Mouse (Mus musculus) heart, postnatal 14 days (tissue): ENCODE results near the gene Gm17660. TPM values are rescaled to one million over a fixed set of nuclear protein-coding genes. Genes with fewer than 3 reads are reported as not detected.

Experiments
- microRNA-seq, 2 experiments: library from miRNA; unstranded; fragments of <30 nt; microRNA quantifications; one replicate each; pipeline ENCODE4 v1.2.0; 2021 to 2022
- total RNA-seq, 2 experiments: library from RNA; stranded (reverse); gene quantifications; 2 replicates each; pipeline ENCODE4 v1.2.3; 2021

The Gm17660 gene
- total RNA-seq, 2 experiments from 2014 or later = not detected

Small RNA genes within 50 kb of the gene (microRNA-seq; reads per million reads assigned to microRNA genes)
- 0.27 to 0.48 reads per million in 2 experiments for gene Mir5619

Other genes with a start within 250 kb of the Gm17660 start
- 10 to 100 TPM; 13.0 to 13.9 TPM for gene Klhl8, start 166.3 kb downstream of the Gm17660 start, total RNA-seq
- not detected for gene Hsd17b13, start 100.2 kb downstream of the Gm17660 start, total RNA-seq
- 10 to 100 TPM; 26.7 to 32.7 TPM for gene Hsd17b11, start 55.7 kb downstream of the Gm17660 start, total RNA-seq
- gene Nudt9, start 31.3 kb downstream of the Gm17660 start, total RNA-seq = 10 to 100 TPM; 42.1 to 43.0 TPM
- gene Sparcl1, start 36.1 kb upstream of the Gm17660 start, total RNA-seq = 100 to 1,000 TPM; 335 to 337 TPM
- gene Dspp, start 93.1 kb upstream of the Gm17660 start, total RNA-seq = not detected
- not detected for gene Dmp1, start 125.0 kb upstream of the Gm17660 start, total RNA-seq
- not detected for gene Ibsp, start 221.6 kb upstream of the Gm17660 start, total RNA-seq
- not detected for gene Mepe, start 247.7 kb upstream of the Gm17660 start, total RNA-seq